Mouse (Mus musculus) cerebellum, adult 9-10 months (tissue): ENCODE results near the gene Cela3a.

Experiments
- DNase-seq: peaks from one replicate; pipeline ENCODE4 v3.0.0; 2022

Cela3a gene

GRCm38 (mm10) chr4:137369954-137370750, 39.4 kb downstream of the Cela3a start:
- DNase-seq, result no peak

DNA sequence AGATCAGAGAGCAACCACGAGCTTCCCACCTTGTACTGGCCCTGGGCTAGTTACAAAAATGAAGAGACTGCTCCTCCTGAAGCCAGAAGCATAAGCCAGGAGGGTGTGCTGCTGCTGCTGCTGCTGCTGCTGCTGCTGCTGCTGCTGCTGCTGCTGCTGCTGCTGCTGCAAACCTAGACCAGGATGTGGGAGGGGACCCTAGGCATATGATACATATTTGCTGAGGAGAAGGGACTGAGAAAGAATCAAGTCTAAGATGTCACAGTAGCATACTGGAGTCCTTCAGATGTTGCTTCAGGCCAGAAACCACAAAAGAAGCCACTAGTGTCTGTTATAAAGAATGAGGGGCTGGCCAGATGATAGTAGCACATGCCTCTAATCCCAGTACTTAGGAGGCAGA, 41.4 kb downstream of the Cela3a start:
- no peak for DNase-seq

GRCm38 (mm10) chr4:137367275-137368088, 42.1 kb downstream of the Cela3a start:
- DNase-seq, result no peak

- no peak for DNase-seq
Measured at GRCm38 (mm10) chr4:137366097-137366496, 43.5 kb downstream of the Cela3a start.

- no peak for DNase-seq
Measured at GRCm38 (mm10) chr4:137365356-137366062, 44.1 kb downstream of the Cela3a start.

- no peak for DNase-seq
Measured at GRCm38 (mm10) chr4:137364826-137365225, 44.8 kb downstream of the Cela3a start.

DNA sequence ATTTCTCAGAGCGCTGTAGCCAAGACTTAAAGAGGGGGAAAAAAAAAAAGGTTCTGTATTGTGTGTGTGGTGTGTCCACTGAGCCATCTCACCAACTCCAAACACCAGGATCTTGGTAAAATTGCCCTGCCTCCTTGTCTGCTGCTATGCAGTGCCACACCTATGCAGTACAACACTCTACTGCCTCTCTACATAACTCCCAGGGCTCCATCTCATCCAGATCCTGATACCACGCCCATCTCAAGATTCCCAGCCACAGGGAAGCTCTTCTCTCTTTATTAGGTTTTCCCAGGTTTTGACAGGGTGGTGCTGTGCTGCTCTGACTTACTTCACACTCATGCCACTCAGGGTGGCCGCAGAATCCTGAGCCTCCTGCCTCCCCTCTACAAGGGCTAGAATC, 48.6 kb downstream of the Cela3a start:
- DNase-seq, result no peak

DNA sequence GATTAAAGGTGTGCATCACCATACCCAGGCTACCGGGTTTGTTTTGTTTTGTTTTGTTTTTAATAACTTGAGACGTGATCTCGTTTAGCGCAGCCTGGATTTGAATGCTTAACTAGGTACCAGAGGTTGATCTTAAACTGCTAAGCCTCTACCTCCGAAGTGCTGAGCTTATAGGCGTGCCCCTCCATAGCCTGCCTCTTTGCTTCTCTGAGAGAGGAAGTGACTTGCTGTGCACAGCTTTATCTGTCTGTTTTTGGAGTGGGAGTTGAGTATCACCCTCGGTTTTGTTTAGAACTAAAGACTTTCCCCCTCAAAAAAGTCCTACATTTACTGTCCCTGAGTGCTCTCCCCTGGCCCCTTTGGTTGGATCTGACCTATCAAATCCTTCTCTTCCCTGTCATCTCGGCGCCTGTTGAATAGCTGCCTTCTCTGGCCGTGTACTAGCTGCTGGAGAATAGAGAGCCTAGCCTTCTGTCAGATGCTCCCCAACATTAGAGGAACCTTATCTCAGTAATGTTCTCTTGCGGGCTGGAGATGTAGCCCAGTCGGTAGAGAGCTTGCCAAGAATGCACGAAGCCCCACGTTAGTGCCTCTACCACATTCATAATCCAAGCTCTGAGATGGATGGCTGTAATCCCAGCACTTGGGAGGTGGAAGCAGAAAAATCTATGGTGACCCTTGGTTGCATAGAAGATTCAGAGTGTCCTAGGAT, 51.1 kb downstream of the Cela3a start:
- DNase-seq, result no peak

- peak; percentile 98 for DNase-seq
Measured at GRCm38 (mm10) chr4:137357517-137358254, 51.9 kb downstream of the Cela3a start, which contains the start of gene Cdc42. Cdc42 (minus strand) TSS chr4:137357720.

GRCm38 (mm10) chr4:137356674-137357510, 52.7 kb downstream of the Cela3a start:
- peak; percentile 69 for DNase-seq
